ENCODE assay signal across 21 mouse cellular contexts in genomic region chr4:123765071-123765470, GRCm38 (mm10). TPM values are rescaled to one million over a fixed set of nuclear protein-coding genes. Genes with fewer than 3 reads are reported as not detected.
"Had no signal": no experiment of that assay in that cellular context is flagged by ENCODE, and none has a peak within 500 bp of the region (broad histone marks: within the 10 kb centered on the region; RNA-seq: fewer than 3 reads in every experiment).

No protein-coding gene starts in this region.

- H3K27me3 ChIP-seq: midbrain, embryonic 12.5 days; neural tube, embryonic 13.5 days; neural tube, embryonic 15.5 days had no signal

- H3K9ac ChIP-seq: lung, embryonic 14.5 days; midbrain, embryonic 12.5 days; neural tube, embryonic 13.5 days; neural tube, embryonic 15.5 days had no signal

- H3K4me3 ChIP-seq: midbrain, embryonic 10.5 days; midbrain, embryonic 12.5 days; myocyte; neural tube, embryonic 13.5 days; neural tube, embryonic 15.5 days had no signal

- DNase-seq: lung, adult 18-20 months; lung, embryonic 14.5 days; lung, postnatal 10 days; lung, postnatal 4 days; midbrain, embryonic 14.5 days; retina, postnatal 1 day; right cerebral cortex, adult 18-20 months; right cerebral cortex, postnatal 25 days; right cerebral cortex, postnatal 4 days; spleen, adult 18-20 months; thymus, adult 18-20 months; thymus, postnatal 14 days; thymus, postnatal 36 days had no signal

- H3K36me3 ChIP-seq: midbrain, embryonic 10.5 days; midbrain, embryonic 12.5 days; neural tube, embryonic 13.5 days; neural tube, embryonic 15.5 days had no signal

- H3K4me2 ChIP-seq: lung, embryonic 14.5 days; midbrain, embryonic 12.5 days; neural tube, embryonic 13.5 days; neural tube, embryonic 15.5 days had no signal

- H3K4me1 ChIP-seq: midbrain, embryonic 10.5 days; midbrain, embryonic 12.5 days; neural tube, embryonic 13.5 days; neural tube, embryonic 15.5 days had no signal

- H3K9me3 ChIP-seq: midbrain, embryonic 10.5 days; midbrain, embryonic 12.5 days; neural tube, embryonic 13.5 days; neural tube, embryonic 15.5 days had no signal

- ATAC-seq: midbrain, embryonic 16.5 days had no signal

- H3K27ac ChIP-seq: midbrain, embryonic 10.5 days; midbrain, embryonic 12.5 days; neural tube, embryonic 13.5 days; neural tube, embryonic 15.5 days had no signal

RNA-seq across cellular contexts. Expression of gene Rhbdl2, which starts 22.6 kb away (rescaled TPM):
- total RNA-seq: megakaryocyte, adult 5-6 weeks; megakaryocyte-erythroid progenitor cell, adult 5-6 weeks had no signal
